Mouse (Mus musculus) thymus, postnatal 10 days (tissue): Measurements from ENCODE around the gene Cbl.
A peak's percentile ranks its signal among the peaks of the same experiment; 100 is the strongest.

Source experiments
- DNase-seq, 2 experiments: peaks; one replicate each; pipeline ENCODE4 v3.0.0; 2021; ENCODE audit warnings: low spot score in 2 of 2

The Cbl gene

DNA sequence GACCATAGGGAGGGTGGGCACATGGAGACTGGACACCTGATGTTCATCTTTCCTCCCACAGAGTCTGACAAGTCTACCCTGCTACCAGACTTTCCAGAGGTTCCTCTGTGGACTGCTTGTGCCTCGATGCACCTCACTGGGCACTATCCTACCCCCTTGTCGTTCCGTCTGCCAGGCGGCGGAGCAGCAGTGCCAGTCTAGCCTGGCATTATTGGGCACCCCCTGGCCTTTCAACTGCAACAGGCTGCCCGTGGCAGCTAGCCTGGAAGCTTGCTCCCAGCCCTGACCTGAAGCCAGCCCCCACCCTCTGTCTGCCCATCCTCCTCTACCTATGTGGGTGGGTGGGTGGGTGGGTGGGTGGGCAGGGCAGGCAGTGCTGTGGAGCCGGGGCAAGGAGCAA lies 127.7 kb downstream of the Cbl start:
- DNase-seq: no peak

DNA sequence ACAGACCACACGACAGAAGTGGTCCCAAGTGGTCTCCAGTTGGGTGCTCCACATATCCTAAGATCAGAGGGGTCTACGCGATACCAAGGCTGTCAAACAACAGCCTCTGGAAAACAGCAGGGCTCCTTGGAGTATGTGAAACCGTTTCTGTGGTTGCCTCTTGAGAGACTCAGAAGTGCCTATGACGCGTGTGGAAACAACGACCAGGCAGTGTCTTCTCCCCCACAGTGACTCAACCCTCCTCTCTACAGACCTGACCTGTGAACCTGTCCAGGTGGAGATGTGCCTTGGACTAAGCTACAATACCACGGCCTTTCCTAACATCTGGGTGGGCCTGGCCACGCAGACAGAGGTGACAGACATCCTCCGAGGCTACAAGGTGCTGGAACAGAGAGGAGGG lies 128.1 kb downstream of the Cbl start:
- no peak for DNase-seq

DNA sequence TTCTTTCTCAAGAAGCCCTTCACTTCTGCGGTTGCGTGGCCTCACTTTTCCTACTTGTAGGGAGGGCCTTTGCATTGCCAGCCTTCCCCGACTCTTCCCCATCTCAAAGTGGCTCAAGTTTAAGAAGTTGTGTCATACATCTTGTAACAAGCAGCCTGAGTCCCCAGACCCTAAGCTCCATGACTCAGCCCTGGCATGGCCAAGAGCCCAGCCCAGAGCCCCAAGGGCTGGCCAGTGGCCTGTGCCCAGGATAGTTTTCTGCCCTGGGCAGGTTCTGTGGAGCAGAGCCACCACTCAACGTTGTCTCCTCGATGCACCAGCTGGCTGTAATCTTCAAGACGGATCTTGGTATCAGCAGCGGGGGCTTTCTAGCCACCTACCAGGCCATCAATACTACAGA lies 129.0 kb downstream of the Cbl start:
- DNase-seq: no peak

DNA sequence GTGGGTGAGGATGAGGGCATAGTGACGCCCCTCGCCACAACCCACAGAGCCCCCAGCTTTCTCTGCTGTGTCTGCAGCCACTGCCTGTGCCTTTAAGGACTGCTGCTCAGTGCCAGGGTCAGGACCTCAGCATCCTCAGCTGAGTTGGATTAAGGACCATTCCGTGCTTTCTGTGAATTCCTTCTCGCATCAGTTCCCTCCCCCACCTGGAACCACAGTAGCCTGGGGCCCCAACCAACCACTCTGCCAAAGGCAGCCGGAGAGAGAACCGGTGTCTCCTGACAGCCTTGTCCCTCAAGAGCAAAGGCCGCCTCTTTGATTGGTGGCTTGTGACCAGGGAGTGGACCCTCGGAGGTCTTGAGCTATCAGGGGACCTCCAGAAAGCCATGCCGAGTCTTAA lies 132.4 kb downstream of the Cbl start, which contains the start of gene Mfrp:
Mfrp (plus strand) TSS at position 240 of the 400 bp plus-strand sequence.
- DNase-seq: no peak

DNA sequence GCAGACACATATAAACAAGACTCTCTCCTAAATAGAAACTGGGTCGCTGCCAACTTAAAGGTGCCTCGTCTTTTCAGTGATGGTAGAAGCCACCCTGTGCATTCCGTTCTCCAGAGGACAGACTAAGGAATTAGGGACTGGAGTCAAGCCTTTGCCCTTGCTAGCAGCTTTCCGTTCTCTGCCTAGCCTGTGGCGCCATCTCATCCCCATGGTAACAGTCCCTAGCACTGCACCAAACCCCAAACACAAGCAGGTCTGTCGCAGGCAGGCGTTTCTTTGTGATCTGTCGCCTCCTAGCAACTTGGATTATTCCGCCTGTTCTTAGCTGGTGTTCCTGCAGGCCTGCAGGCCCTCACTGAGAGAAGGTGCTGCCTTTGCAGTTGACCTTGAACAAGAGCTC lies 137.3 kb downstream of the Cbl start:
- DNase-seq: no peak

DNA sequence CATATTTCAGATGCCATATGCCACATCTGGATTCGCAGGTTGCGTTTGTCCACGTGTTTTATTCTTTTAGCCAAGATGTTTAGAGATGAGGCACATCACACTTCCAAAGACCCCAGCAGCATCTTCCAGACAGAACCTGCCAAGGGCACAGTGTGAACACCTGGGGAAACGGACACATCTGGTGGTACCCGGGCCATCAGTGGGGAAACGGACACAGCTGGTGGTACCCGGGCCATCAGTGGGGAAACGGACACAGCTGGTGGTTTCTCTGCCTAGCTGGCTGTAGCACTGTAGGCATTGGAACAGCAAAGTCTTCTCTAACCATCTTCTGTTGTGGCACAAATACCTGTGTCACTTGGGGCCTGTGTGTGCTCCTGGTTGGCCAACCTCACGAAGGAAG lies 138.1 kb downstream of the Cbl start:
- DNase-seq: no peak

DNA sequence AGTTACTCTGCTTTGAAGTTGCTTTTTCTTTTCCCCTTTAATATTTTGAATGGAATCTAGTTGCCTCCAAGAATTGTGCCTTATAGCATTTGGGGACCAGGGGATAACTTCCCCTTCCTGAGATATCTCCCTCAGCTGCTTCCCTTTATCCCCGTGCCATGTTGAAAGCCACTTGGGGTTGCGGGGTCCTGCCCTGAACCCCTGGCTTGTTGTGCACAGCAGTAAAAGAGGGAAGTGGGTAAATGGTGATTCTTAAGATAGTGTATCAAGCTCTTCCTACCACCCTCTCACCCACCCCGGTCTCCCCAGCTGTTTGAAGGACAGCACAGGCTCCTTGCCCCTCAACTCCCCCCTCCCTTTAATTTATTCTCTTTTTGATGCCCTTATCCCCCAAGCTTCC lies 139.1 kb downstream of the Cbl start:
- no peak for DNase-seq

DNA sequence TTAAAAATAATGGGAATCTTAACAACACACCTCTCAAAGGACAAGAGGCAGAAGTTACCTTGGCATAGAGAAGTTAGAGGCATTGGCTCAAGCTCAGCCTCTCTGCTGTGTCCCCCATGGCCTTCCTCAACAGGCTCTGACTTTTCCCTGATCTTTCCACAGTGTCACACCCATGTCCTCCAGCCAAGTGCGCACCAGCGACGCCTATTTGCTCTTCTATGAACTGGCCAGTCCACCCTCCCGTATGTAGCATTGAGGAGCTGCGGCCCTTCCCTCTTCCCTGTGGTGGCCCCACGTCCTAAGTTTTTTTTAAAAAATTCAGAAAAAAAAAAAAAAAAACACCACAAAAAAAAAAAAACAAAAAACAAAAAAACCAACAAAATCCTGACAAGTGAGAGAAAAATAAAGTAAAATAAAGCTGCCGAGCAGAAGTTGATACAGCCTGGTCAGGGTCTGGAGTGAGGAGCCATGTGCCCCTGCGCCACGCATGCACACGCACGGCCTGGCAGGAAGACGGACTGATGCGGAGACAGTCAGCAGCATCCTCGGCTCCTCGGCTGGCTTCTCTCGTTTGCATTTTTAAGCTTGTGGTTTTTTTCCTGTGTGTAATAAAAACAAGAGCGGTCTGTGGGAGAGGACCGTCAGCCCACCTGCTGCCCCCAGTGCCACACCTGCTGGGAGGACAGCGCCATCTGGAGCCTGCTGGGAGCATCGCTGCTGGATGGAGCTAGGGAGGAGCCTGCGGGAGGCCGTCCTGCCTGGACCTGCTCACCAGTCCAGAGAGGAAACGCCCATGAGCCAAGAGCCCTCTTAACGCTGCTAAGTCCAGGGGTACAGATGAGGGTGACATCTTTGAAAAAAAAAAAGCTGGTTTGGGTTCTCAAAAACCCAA lies 140.0 kb downstream of the Cbl start:
- DNase-seq: peak; percentile 84 to 90
